In genomic region chr12:109514292-109514818, GRCm38 (mm10) we compare ENCODE assay signal across 20 mouse cellular contexts.
DNase-seq lines count a peak whose midpoint lies in the region; ATAC-seq and TF ChIP-seq lines count a peak whose summit lies in the region.
"Had no signal": no experiment of that assay in that cellular context is flagged by ENCODE, and none has a peak within 500 bp of the region (broad histone marks: within the 10 kb centered on the region; RNA-seq: fewer than 3 reads in every experiment).

No protein-coding gene starts in this region.

- TF ChIP-seq POLR2A in limb, embryonic 14.5 days (IDR thresholded peaks at IDR 0.05; ENCODE audit: borderline replicate concordance, extremely low read depth, insufficient read depth, insufficient read length): no peak

- no peak overlapping the region for H3K4me3 ChIP-seq in midbrain, embryonic 10.5 days
- H3K4me3 ChIP-seq in midbrain, embryonic 14.5 days (replicated peaks; ENCODE audit: low read depth, low read length): no peak overlapping the region
- no peak overlapping the region for H3K4me3 ChIP-seq in limb, embryonic 14.5 days (replicated peaks; ENCODE audit: low read length)
- H3K4me3 ChIP-seq: forebrain, embryonic 12.5 days; gastrocnemius, adult 2 months; heart, embryonic 13.5 days; intestine, embryonic 15.5 days had no signal

- H3K27ac ChIP-seq in midbrain, embryonic 10.5 days (replicated peaks): 0 out of 2 replicates have a peak overlapping the region, but pooled peaks have one; percentile 13
- H3K27ac ChIP-seq in midbrain, embryonic 14.5 days (replicated peaks; ENCODE audit: low read depth, low read length): no peak overlapping the region
- H3K27ac ChIP-seq in limb, embryonic 14.5 days (replicated peaks; ENCODE audit: low read depth, low read length): peak overlapping the region; percentile 7; the same call in 1 of the 2 replicates
- H3K27ac ChIP-seq: forebrain, embryonic 12.5 days; gastrocnemius, adult 2 months; heart, embryonic 13.5 days; hindbrain, embryonic 14.5 days; intestine, embryonic 15.5 days had no signal

- 90% methylated on average over 9 of the region's 9 CpGs for WGBS in midbrain, embryonic 10.5 days
- WGBS in midbrain, embryonic 14.5 days: 94% methylated on average over 9 of the region's 9 CpGs
- 47% methylated on average over 9 of the region's 9 CpGs for WGBS in limb, embryonic 14.5 days

- H3K9ac ChIP-seq in midbrain, embryonic 14.5 days (replicated peaks; ENCODE audit: low read length): no peak overlapping the region
- H3K9ac ChIP-seq in limb, embryonic 14.5 days (ENCODE audit: low read depth, low read length, severe bottlenecking): no peak overlapping the region
- H3K9ac ChIP-seq: forebrain, embryonic 12.5 days; forebrain, postnatal 0 days; heart, embryonic 13.5 days; hindbrain, embryonic 14.5 days; intestine, embryonic 15.5 days had no signal

- H3K9me3 ChIP-seq in midbrain, embryonic 10.5 days (replicated peaks): no peaks in the 10 kb centered on the region
- H3K9me3 ChIP-seq in midbrain, embryonic 14.5 days (ENCODE audit: control insufficient read depth, low read length): no peaks in the 10 kb centered on the region
- H3K9me3 ChIP-seq in limb, embryonic 14.5 days (ENCODE audit: control insufficient read depth, low read length): no peaks in the 10 kb centered on the region
- H3K9me3 ChIP-seq: forebrain, embryonic 12.5 days; heart, embryonic 13.5 days; intestine, embryonic 15.5 days had no signal

- no peak overlapping the region for H3K4me2 ChIP-seq in midbrain, embryonic 14.5 days (ENCODE audit: low read length)
- no peak overlapping the region for H3K4me2 ChIP-seq in limb, embryonic 14.5 days (replicated peaks; ENCODE audit: low read depth, low read length, severe bottlenecking)
- H3K4me2 ChIP-seq: forebrain, embryonic 12.5 days; heart, embryonic 13.5 days; hindbrain, embryonic 14.5 days; intestine, embryonic 15.5 days had no signal

- peaks cover 66% of the 10 kb centered on the region for H3K27me3 ChIP-seq in midbrain, embryonic 10.5 days (ENCODE audit: low read depth, poor library complexity, severe bottlenecking)
- H3K27me3 ChIP-seq in midbrain, embryonic 14.5 days (ENCODE audit: control insufficient read depth, insufficient read depth, low read length): no peaks in the 10 kb centered on the region
- no peaks in the 10 kb centered on the region for H3K27me3 ChIP-seq in limb, embryonic 14.5 days (ENCODE audit: control insufficient read depth, insufficient read depth, low read length)
- H3K27me3 ChIP-seq: CH12.LX; intestine, embryonic 15.5 days had no signal

- DNase-seq in midbrain, embryonic 10.5 days (ENCODE audit: low spot score): no peak
- no peak for DNase-seq in midbrain, embryonic 14.5 days
- DNase-seq in forelimb bud, embryonic 11.5 days (ENCODE audit: low read depth, low spot score): peak; percentile 56
- DNase-seq in limb, embryonic 14.5 days (ENCODE audit: low spot score): no peak
- no peak for DNase-seq in testis, postnatal 14 days (ENCODE audit: low spot score)
- DNase-seq in thymus, postnatal 10 days (ENCODE audit: low spot score in 2 of 2): no peak
- DNase-seq: adrenal gland, adult 2 months; adrenal gland, postnatal 25 days; cerebellum, adult 9-10 months; cerebellum, postnatal 25 days; forebrain, postnatal 0 days; gastrocnemius, adult 2 months; gastrocnemius, postnatal 25 days had no signal

- peaks cover 82% of the 10 kb centered on the region for H3K4me1 ChIP-seq in midbrain, embryonic 10.5 days
- peaks cover 8% of the 10 kb centered on the region for H3K4me1 ChIP-seq in midbrain, embryonic 14.5 days (ENCODE audit: control insufficient read depth, insufficient read depth, low read length)
- peaks cover 50% of the 10 kb centered on the region for H3K4me1 ChIP-seq in limb, embryonic 14.5 days (ENCODE audit: control insufficient read depth, insufficient read depth, low read length)

- H3K36me3 ChIP-seq in midbrain, embryonic 10.5 days: no peaks in the 10 kb centered on the region
- no peaks in the 10 kb centered on the region for H3K36me3 ChIP-seq in midbrain, embryonic 14.5 days (ENCODE audit: control insufficient read depth, insufficient read depth, low read length)
- no peaks in the 10 kb centered on the region for H3K36me3 ChIP-seq in limb, embryonic 14.5 days (ENCODE audit: control insufficient read depth, insufficient read depth, low read length)
- H3K36me3 ChIP-seq: forebrain, embryonic 12.5 days; heart, embryonic 13.5 days; intestine, embryonic 15.5 days had no signal

- ATAC-seq in midbrain, embryonic 14.5 days (ENCODE audit: low FRiP score, low TSS enrichment): no peak
- peak; percentile 72 for ATAC-seq in limb, embryonic 14.5 days (ENCODE audit: low FRiP score, low read depth)
- ATAC-seq: activated CD4-positive, CD25-positive, alpha-beta regulatory T cell, adult 4 months; forebrain, postnatal 0 days; intestine, embryonic 15.5 days; Patski had no signal
